Mouse (Mus musculus) G1E (cell line): Measurements from ENCODE around the gene Myh13. TPM values are rescaled to one million over a fixed set of nuclear protein-coding genes. Genes with fewer than 3 reads are reported as not detected.

ENCODE experiments used
- ATAC-seq: 2 replicates; pipeline ENCODE4 v1.8.0; 2016; ENCODE audit warnings: mild to moderate bottlenecking; ENCODE audit not compliant: insufficient number of reproducible peaks, poor library complexity, low FRiP score, severe bottlenecking; ENCODE audit errors: extremely low read depth
- DNase-seq: peaks from one replicate; pipeline ENCODE4 v3.0.0; 2012; ENCODE audit warnings: low spot score
- H3K27me3 ChIP-seq: 2 replicates; pipeline ENCODE4 v1.6.1; 2012; ENCODE audit warnings: mild to moderate bottlenecking, low read length, inconsistent platforms; ENCODE audit not compliant: insufficient read depth
- H3K36me3 ChIP-seq: replicated peaks from 2 replicates; pipeline ENCODE3; 2012; ENCODE audit warnings: mild to moderate bottlenecking, inconsistent platforms
- H3K4me1 ChIP-seq: 2 replicates; pipeline ENCODE4 v1.6.1; 2012; ENCODE audit warnings: low read depth, low read length, inconsistent platforms, mixed read lengths; ENCODE audit not compliant: insufficient read depth
- H3K4me3 ChIP-seq: 2 replicates; pipeline ENCODE4 v1.5.1; 2012; ENCODE audit warnings: low read depth, mild to moderate bottlenecking, inconsistent platforms, low read length, moderate library complexity, mixed read lengths
- H3K9me3 ChIP-seq: replicated peaks from 2 replicates; pipeline ENCODE4 v1.6.1; 2012; ENCODE audit warnings: inconsistent platforms
- CTCF ChIP-seq: IDR thresholded peaks from 2 replicates; pipeline ENCODE4 v1.5.1; 2012; ENCODE audit warnings: low read depth, low read length, inconsistent platforms, mixed read lengths
- GATA1 ChIP-seq: IDR thresholded peaks from 2 replicates; pipeline ENCODE4 v1.6.1; 2012; ENCODE audit warnings: borderline replicate concordance, low read length, inconsistent platforms, mixed read lengths
- GATA2 ChIP-seq: IDR thresholded peaks from 2 replicates; pipeline ENCODE4 v1.6.1; 2012; ENCODE audit warnings: low read depth, low read length, inconsistent platforms, borderline replicate concordance
- POLR2AphosphoS5 ChIP-seq: IDR thresholded peaks from 2 replicates; pipeline ENCODE4 v1.6.1; 2012; ENCODE audit warnings: low read depth, low read length, inconsistent platforms; ENCODE audit not compliant: insufficient replicate concordance
- TAL1 ChIP-seq: conservative IDR thresholded peaks from 2 replicates; pipeline ENCODE4 v1.6.1; 2012; ENCODE audit warnings: low read depth, low read length, inconsistent platforms, mixed read lengths
- polyA plus RNA-seq: library from polyadenylated mRNA; stranded (reverse); fragments of >175 nt; gene quantifications from 2 replicates; pipeline ENCODE4 v1.2.3, GENCODE M21; 2012
- total RNA-seq, 2 experiments: library from RNA; stranded (forward) in 1 of 2; stranded (reverse) in 1 of 2; fragments of 200-1000 nt in 1 of 2; fragments of >200 nt in 1 of 2; fragmentation: Nextera tagmentation in 1 of 2; gene quantifications; 2 replicates each; pipeline ENCODE4 v1.2.3; 2014 to 2017

Gene Myh13
- total and polyA plus RNA-seq, 3 experiments, result 0.05 TPM; not detected in 2

- DNase-seq (no peak), ATAC-seq (no peak)
- Histone ChIP-seq H3K36me3 (no peaks in the 10 kb centered on the region), H3K27me3 (no peaks in the 10 kb centered on the region), H3K4me3 (no peak overlapping the region), H3K4me1 (no peaks in the 10 kb centered on the region), H3K9me3 (peaks cover 43% of the 10 kb centered on the region)
- no peak for TF ChIP-seq POLR2AphosphoS5
- TF ChIP-seq TAL1, result no peak
- no peak for TF ChIP-seq GATA1
- TF ChIP-seq GATA2, result no peak
- no peak for TF ChIP-seq CTCF
These were observed 93.0 kb downstream of the Myh13 start for GRCm38 (mm10) chr11:67414346-67414940.

Other genes with a start within 250 kb of the Myh13 start
- gene Myh3, start 243.4 kb upstream of the Myh13 start, total RNA-seq (2014; fragmentation: Nextera tagmentation), result not detected in 2 replicates
- not detected in 2 replicates for gene Myh3, start 243.4 kb upstream of the Myh13 start, total RNA-seq (2017)
- gene Myh3, start 243.4 kb upstream of the Myh13 start, polyA plus RNA-seq, result not detected in 2 replicates
- gene Myh2, start 150.6 kb upstream of the Myh13 start, total RNA-seq (2014; fragmentation: Nextera tagmentation), result not detected in 2 replicates
- gene Myh2, start 150.6 kb upstream of the Myh13 start, total RNA-seq (2017), result 0.05 TPM in 1 of 2 replicates, not detected in the other
- gene Myh2, start 150.6 kb upstream of the Myh13 start, polyA plus RNA-seq, result not detected in 2 replicates
- not detected in 2 replicates for gene Myh1, start 121.6 kb upstream of the Myh13 start, total RNA-seq (2014; fragmentation: Nextera tagmentation)
- under 0.01 TPM in 1 of 2 replicates, not detected in the other for gene Myh1, start 121.6 kb upstream of the Myh13 start, total RNA-seq (2017)
- not detected in 2 replicates for gene Myh1, start 121.6 kb upstream of the Myh13 start, polyA plus RNA-seq
- gene Myh4, start 83.6 kb upstream of the Myh13 start, total RNA-seq (2014; fragmentation: Nextera tagmentation), result not detected in 2 replicates
- gene Myh4, start 83.6 kb upstream of the Myh13 start, total RNA-seq (2017), result not detected in 2 replicates
- gene Myh4, start 83.6 kb upstream of the Myh13 start, polyA plus RNA-seq, result not detected in 2 replicates
- not detected in 2 replicates for gene Myh8, start 44.5 kb upstream of the Myh13 start, total RNA-seq (2014; fragmentation: Nextera tagmentation)
- 0.06 and 0.22 TPM in 2 replicates for gene Myh8, start 44.5 kb upstream of the Myh13 start, total RNA-seq (2017)
- gene Myh8, start 44.5 kb upstream of the Myh13 start, polyA plus RNA-seq, result not detected in 2 replicates
- not detected in 2 replicates for gene Gas7, start 133.8 kb downstream of the Myh13 start, total RNA-seq (2014; fragmentation: Nextera tagmentation)
- gene Gas7, start 133.8 kb downstream of the Myh13 start, total RNA-seq (2017), result 0.23 and 0.44 TPM in 2 replicates
- gene Gas7, start 133.8 kb downstream of the Myh13 start, polyA plus RNA-seq, result not detected in 2 replicates